Mouse (Mus musculus) ES-E14 (cell line): Measurements from ENCODE around the gene Pus3.

ENCODE experiments used
- CHD2 ChIP-seq: IDR thresholded peaks from 2 replicates; pipeline ENCODE4 v1.6.1; 2014; ENCODE audit warnings: mild to moderate bottlenecking, low read depth, low read length, inconsistent platforms
- HCFC1 ChIP-seq: IDR thresholded peaks from 2 replicates; pipeline ENCODE4 v1.6.1; 2012; ENCODE audit warnings: low read length, inconsistent platforms, borderline replicate concordance; ENCODE audit not compliant: insufficient read depth

DNA sequence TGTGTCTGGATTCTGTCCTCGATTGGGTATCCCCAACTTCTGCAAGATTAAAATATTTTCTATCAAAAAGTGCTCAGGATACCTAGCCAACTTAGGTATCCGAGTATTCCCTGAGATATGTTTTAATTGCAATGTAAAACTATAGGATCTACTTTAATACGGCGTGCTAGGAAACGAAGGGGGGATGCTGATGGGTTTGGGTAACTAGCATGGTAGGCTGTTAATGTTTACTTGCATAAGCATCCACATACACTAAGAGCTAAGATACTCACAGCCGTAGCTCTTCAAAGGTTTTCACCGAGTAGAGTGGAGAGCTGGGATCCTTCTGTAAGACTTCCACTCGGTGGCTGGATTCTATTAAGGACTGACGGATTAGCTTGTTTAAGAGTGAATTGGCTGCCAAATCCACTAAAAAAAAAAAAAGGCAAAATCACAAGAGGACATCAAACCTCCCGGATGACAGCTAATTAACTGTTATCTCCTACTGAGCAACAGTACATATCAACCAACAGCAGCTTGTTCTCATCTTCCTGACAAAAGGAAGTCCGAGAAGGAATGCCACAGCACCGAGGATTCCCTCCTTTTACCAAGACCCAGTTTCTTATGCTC lies 1.8 kb upstream of the Pus3 start:
- TF ChIP-seq HCFC1: no peak
- TF ChIP-seq CHD2: no peak
